Mouse (Mus musculus) embryonic fibroblast, embryonic 13.5 days (primary cell): ENCODE data around the gene Dgcr2.

Experiments
- CTCF ChIP-seq: IDR thresholded peaks from 2 replicates; pipeline ENCODE4 v1.5.1; 2011; ENCODE audit warnings: mild to moderate bottlenecking, control low read depth, low read length, moderate library complexity, borderline replicate concordance; ENCODE audit not compliant: insufficient read depth
- POLR2A ChIP-seq: IDR thresholded peaks from 2 replicates; pipeline ENCODE4 v1.6.1; 2011; ENCODE audit warnings: low read depth, mild to moderate bottlenecking, control low read depth, low read length, moderate library complexity

DNA sequence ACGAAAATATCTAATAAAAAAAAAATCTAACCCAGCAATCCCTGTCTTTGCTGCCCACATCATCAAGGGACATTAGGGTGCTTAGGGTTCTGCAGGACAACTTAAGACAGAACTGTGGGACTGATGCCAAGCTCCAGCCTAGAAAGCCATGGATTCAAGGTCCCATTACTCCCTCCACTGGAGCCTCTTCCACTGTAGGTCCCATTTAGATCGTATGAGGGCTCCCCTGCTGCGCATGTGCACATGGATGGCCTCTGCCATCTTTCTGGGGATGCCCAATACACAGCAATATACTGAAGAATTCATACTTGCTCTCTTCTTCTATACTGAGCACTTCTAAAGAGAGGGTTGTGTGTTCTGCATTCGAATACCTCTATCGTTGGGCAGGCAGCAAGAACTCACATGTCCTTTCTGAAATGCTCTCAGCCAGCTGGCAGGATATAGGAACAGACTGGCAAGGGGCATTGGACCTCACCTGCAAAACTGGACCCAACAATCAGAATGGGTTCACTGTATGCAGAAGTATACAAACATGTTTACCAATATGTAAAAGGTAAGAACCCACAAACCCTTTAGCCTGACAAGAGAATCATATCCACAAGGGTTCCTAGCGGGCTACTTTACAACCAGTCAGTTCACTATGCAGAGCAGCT is 8.5 kb downstream of the Dgcr2 start:
- TF ChIP-seq CTCF: no peak
- no peak for TF ChIP-seq POLR2A
